Mouse (Mus musculus) T-helper 17 cell (primary cell): Measurements from ENCODE around the gene Epha7.

Experiments
- in situ Hi-C, 2 experiments: fragments of 300-600 bp; cut with MboI, MseI; formaldehyde crosslinking; loops; 1 replicate in 1 of 2; 2 replicates in 1 of 2; pipeline ENCODE4 v1.15.1; 2025; ENCODE audit warnings: high pct_unique_total_duplicates in 2 of 2

The Epha7 gene

GRCm38 (mm10) chr4:28899783-28900182 lies 86.9 kb downstream of the Epha7 start:
- in situ Hi-C loops, result no loop called here

- in situ Hi-C loops, result no loop called here
Measured at GRCm38 (mm10) chr4:28901496-28901895, 88.6 kb downstream of the Epha7 start.

- in situ Hi-C loops, result no loop called here
Measured at GRCm38 (mm10) chr4:28902004-28902704, 89.2 kb downstream of the Epha7 start.

GRCm38 (mm10) chr4:28906985-28907384 lies 94.1 kb downstream of the Epha7 start:
- in situ Hi-C loops, result no loop called here

GRCm38 (mm10) chr4:28910127-28910526 lies 97.2 kb downstream of the Epha7 start:
- in situ Hi-C loops, result no loop called here

GRCm38 (mm10) chr4:28912028-28912427 lies 99.1 kb downstream of the Epha7 start:
- in situ Hi-C loops, result no loop called here

- in situ Hi-C loops, result no loop called here
Measured at GRCm38 (mm10) chr4:28913613-28914012, 100.7 kb downstream of the Epha7 start.

GRCm38 (mm10) chr4:28920645-28921044 lies 107.7 kb downstream of the Epha7 start:
- in situ Hi-C loops, result no loop called here

GRCm38 (mm10) chr4:28926072-28926471 lies 113.1 kb downstream of the Epha7 start:
- in situ Hi-C loops, result no loop called here

- in situ Hi-C loops, result no loop called here
Measured at GRCm38 (mm10) chr4:28933431-28933830, 120.5 kb downstream of the Epha7 start.

GRCm38 (mm10) chr4:28934802-28935201 lies 121.9 kb downstream of the Epha7 start:
- in situ Hi-C loops, result no loop called here

- in situ Hi-C loops, result no loop called here
Measured at GRCm38 (mm10) chr4:28935567-28935966, 122.6 kb downstream of the Epha7 start.

GRCm38 (mm10) chr4:28940710-28941109 lies 127.8 kb downstream of the Epha7 start:
- in situ Hi-C loops, result no loop called here

GRCm38 (mm10) chr4:28944237-28944636 lies 131.3 kb downstream of the Epha7 start:
- in situ Hi-C loops, result no loop called here

- in situ Hi-C loops, result no loop called here
Measured at GRCm38 (mm10) chr4:28960889-28961560, 148.1 kb downstream of the Epha7 start.

GRCm38 (mm10) chr4:28967584-28968315 lies 154.8 kb downstream of the Epha7 start:
- in situ Hi-C loops, result no loop called here

- in situ Hi-C loops, result no loop called here
Measured at GRCm38 (mm10) chr4:28998462-28999286, 185.7 kb downstream of the Epha7 start.

- in situ Hi-C loops, result no loop called here
Measured at GRCm38 (mm10) chr4:28999287-28999595, 186.3 kb downstream of the Epha7 start.

- in situ Hi-C loops, result no loop called here
Measured at GRCm38 (mm10) chr4:29010333-29010732, 197.4 kb downstream of the Epha7 start.
